Mouse (Mus musculus): ENCODE results near the gene 2410004P03Rik.

DNA sequence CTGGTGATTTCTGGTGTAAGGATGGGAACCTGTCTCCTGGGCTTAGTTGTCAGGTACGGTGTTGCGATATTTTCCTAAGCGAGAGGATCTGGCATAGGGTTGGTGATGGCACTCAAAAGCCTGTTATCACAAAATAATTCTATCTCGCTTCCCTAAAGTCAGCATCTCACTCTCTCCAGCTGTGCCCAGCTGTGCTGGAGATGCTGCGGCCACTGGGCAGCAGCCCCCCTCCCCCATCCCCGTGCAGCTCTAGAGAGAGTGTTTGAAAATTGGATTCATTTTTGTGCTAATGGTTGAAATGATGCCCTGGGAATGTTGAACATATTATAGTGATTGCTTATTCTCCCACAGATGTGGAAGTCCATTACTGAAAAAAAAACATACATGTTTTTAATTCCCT lies 26.7 kb upstream of the 2410004P03Rik start:
- TF ChIP-seq POLR2A (IDR thresholded peaks at IDR 0.05; ENCODE audit: insufficient read depth, low read depth, low read length) = no peak
- TF ChIP-seq CTCF (IDR thresholded peaks at IDR 0.05) = no peak

Measured in heart, adult 2 months (tissue).